Mouse (Mus musculus) lung, adult 2 months (tissue): ENCODE results near the gene Tmem242.

Source experiments
- CTCF ChIP-seq: fragments of 200-500 bp; IDR thresholded peaks from 2 replicates; pipeline ENCODE4 v1.5.1; 2011; ENCODE audit warnings: mild to moderate bottlenecking, low read length, control low read depth; ENCODE audit not compliant: insufficient read depth
- POLR2A ChIP-seq: fragments of 200-500 bp; IDR thresholded peaks from 2 replicates; pipeline ENCODE4 v1.6.1; 2011; ENCODE audit warnings: low read depth, mild to moderate bottlenecking, control low read depth, low read length, borderline replicate concordance; ENCODE audit errors: extremely low read depth

DNA sequence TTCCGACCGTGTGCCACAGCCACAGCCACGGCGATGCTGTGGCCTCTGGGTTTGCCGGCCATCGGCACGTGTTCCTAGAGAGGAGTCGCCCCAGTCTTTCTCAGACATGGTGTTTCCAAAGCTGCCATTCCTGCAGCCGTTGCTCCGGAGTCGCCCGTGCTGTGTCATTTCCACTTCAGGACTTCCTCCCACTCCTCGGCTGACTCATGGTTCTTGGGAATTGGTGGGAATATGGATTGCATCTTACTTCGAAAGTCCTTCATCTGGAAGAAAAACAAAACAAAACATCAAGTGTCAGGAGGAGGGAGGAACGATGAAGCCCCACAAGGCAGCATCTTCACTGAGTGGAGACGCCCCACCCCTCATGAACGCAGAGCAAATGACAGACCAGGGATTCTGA is 28.9 kb downstream of the Tmem242 start:
- no peak for TF ChIP-seq POLR2A
- no peak for TF ChIP-seq CTCF
